Mouse (Mus musculus) olfactory bulb, adult 2 months (tissue): Measurements from ENCODE around the gene Ptpn6. TPM values are rescaled to one million over a fixed set of nuclear protein-coding genes. Genes with fewer than 3 reads are reported as not detected.

ENCODE experiments used
- H3K27ac ChIP-seq: fragments of 200-500 bp; 2 replicates; pipeline ENCODE4 v1.5.1; 2012; ENCODE audit warnings: low read depth, low read length; ENCODE audit not compliant: insufficient read depth
- H3K4me1 ChIP-seq: fragments of 200-500 bp; 2 replicates; pipeline ENCODE4 v1.6.1; 2012; ENCODE audit warnings: low read length; ENCODE audit not compliant: control insufficient read depth, insufficient read depth
- H3K4me3 ChIP-seq: fragments of 200-500 bp; 2 replicates; pipeline ENCODE4 v1.5.1; 2012; ENCODE audit warnings: mild to moderate bottlenecking, low read depth, low read length, moderate library complexity; ENCODE audit not compliant: insufficient read depth
- CTCF ChIP-seq: fragments of 200-500 bp; IDR thresholded peaks from 2 replicates; pipeline ENCODE4 v1.5.1; 2012; ENCODE audit warnings: low read depth, mild to moderate bottlenecking, low read length, moderate library complexity; ENCODE audit not compliant: insufficient read depth
- POLR2A ChIP-seq: fragments of 200-500 bp; IDR thresholded peaks from 2 replicates; pipeline ENCODE4 v1.6.1; 2012; ENCODE audit warnings: mild to moderate bottlenecking, low read depth, low read length, moderate library complexity; ENCODE audit not compliant: insufficient read depth
- WGBS: fragments of 180-500 bp; shearing (Covaris S2); methylation state at CpG from one replicate; pipeline ENCODE4 v1.1.7; 2018; 5-methylcytosine and 5-hydroxymethylcytosine counted together
- polyA plus RNA-seq: library from polyadenylated mRNA; stranded (reverse); fragments of >200 nt; gene quantifications from 2 replicates; pipeline ENCODE4 v1.2.4, GENCODE M21; 2012; ENCODE audit warnings: low replicate concordance; ENCODE audit not compliant: missing spikeins, insufficient read depth, insufficient read length

Gene Ptpn6
- polyA plus RNA-seq, 1 experiment: not detected

- H3K4me1 ChIP-seq: peaks cover 39% of the 10 kb centered on the region
- H3K27ac ChIP-seq: peak overlapping the region; percentile 87
- peak overlapping the region; percentile 81 for H3K4me3 ChIP-seq
- TF ChIP-seq POLR2A: no peak
- no peak for TF ChIP-seq CTCF
- WGBS: 40% methylated on average over 7 of the region's 7 CpGs
Observed at GRCm38 (mm10) chr6:124770013-124770412, 31.5 kb upstream of the Ptpn6 start.

- Histone ChIP-seq H3K27ac (peak within 1 kb of the TSS; percentile 91), H3K4me1 (peaks cover 39% of the 10 kb centered on the region), H3K4me3 (peak within 1 kb of the TSS; percentile 81)
- TF ChIP-seq POLR2A (peak; percentile 88; the same call in 1 of the 2 replicates), CTCF (no peak)
- whole genome bisulfite sequencing: under 1% methylated on average over 49 of the region's 54 CpGs
Observed at GRCm38 (mm10) chr6:124769101-124769765, 30.7 kb upstream of the Ptpn6 start, which contains the start of gene Eno2. Gene Eno2 (minus strand): TSS chr6:124769673.

DNA sequence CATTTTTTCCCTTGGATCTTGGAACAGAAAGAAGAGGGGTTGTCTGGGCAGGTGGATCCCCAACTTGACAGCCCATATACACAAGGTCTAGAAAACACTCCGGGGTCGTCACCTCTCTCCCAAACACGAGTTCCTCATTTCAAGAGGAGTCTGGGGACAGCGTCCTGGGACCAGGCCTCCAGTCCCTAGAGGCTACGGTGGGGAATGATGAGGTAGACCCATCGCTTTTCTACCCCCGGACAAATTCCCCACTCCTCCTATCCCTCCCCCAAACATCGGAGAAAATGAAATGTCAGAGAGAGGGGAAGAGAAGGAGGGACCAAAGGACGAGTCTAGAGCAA lies 30.2 kb upstream of the Ptpn6 start:
- peak overlapping the region; percentile 91 for H3K27ac ChIP-seq
- peaks cover 39% of the 10 kb centered on the region for H3K4me1 ChIP-seq
- TF ChIP-seq POLR2A: no peak
- no peak for TF ChIP-seq CTCF
- WGBS: 3% methylated on average over 9 of the region's 9 CpGs
- H3K4me3 ChIP-seq: peak overlapping the region; percentile 81

DNA sequence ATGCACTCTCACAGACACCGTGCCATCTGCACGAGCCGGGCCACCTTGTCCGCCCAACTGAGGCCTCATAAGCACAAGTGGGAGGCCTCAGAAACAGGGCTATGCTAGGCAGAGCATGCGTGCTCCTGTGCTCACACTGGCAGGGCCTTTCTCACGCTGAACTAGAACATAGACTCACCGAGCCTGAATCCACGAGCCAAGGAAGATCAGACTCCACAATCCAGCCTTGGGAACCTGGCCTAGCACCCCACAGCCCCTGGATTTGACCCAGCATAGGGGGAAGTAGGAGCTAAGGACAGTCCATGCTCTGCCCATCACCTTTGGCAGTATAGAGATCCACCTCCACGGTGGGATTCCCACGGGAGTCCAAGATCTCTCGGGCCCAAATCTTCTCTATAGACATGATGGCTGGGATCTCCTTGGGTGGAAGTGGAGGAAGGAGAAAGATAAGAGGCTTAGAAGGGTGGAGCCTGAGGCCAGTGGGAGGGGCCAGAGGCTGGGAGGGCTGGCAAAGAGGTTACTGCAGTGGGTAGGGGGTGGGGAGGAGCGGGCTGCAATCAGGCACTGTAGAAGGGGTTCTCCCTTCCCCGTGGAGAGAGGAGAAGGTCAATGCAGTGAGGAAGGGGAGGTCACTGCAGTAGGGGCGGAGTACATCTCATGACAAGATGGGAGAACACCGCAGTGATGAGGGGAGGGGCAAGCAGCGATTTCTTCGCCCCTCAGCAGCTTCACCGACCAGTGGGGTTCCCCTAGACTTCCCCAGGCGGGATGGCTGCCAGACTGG lies 29.6 kb upstream of the Ptpn6 start:
- TF ChIP-seq POLR2A (no peak; the same call in 1 of the 2 replicates), CTCF (no peak)
- 13% methylated on average over 19 of the region's 19 CpGs for WGBS
- Histone ChIP-seq H3K4me3 (peak overlapping the region; percentile 81), H3K4me1 (peaks cover 45% of the 10 kb centered on the region), H3K27ac (peak overlapping the region; percentile 91)

DNA sequence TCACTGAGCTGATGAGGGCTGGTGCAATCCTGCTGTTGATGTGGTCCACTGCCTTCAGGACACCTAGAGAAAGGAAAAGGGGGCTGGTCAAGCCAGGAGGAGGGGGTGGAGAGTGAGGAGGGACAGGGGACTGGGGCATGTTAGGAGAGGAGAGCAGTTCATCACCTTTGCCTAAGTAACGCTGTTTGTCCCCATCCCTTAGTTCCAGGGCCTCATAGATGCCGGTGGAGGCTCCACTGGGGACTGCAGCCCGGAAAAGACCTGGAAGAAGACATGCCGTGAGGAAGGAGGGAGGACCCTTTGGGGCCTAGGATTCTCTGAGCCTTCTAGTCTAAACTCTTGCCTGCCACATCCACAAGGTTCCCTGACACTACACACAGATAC lies 29.0 kb upstream of the Ptpn6 start:
- H3K4me3 ChIP-seq: peak overlapping the region; percentile 81
- WGBS: 20% methylated on average over 4 of the region's 4 CpGs

GRCm38 (mm10) chr6:124765951-124766350 lies 27.4 kb upstream of the Ptpn6 start:
- TF ChIP-seq CTCF: no peak
- no peak for TF ChIP-seq POLR2A
- H3K4me1 ChIP-seq: peaks cover 52% of the 10 kb centered on the region
- H3K27ac ChIP-seq: no peak overlapping the region
- H3K4me3 ChIP-seq: no peak overlapping the region
- 87% methylated on average over 7 of the region's 7 CpGs for WGBS

More for the DNA sequence above, 29.0 kb upstream of the Ptpn6 start:
- TF ChIP-seq POLR2A (no peak), CTCF (no peak)
- Histone ChIP-seq H3K4me1 (peaks cover 51% of the 10 kb centered on the region), H3K27ac (peak overlapping the region; percentile 82)

DNA sequence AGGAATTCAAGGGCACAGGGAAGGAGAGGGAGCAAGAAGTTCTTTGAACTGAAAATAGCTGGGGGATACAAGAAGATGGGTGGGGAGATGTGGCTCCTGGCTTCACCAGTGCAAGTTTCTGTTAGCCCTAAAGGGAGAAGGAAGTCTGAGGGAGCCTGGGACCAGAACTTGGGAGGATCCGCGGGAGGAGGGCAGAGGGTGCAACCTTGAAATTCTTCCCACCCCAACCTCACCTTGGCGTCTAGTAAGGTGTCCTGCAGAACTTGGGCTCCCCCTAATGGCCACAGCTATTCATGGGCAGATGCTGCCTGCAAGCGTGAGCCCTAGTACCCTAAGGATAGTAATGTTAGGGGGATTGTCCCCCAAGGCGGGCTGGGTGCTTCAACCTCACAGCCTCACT lies 20.7 kb upstream of the Ptpn6 start:
- WGBS: 2% methylated on average over 5 of the region's 5 CpGs
- H3K4me1 ChIP-seq: peaks cover 35% of the 10 kb centered on the region
- TF ChIP-seq CTCF (peak; percentile 74), POLR2A (peak; percentile 41; the same call in 1 of the 2 replicates)
- H3K27ac ChIP-seq: no peak overlapping the region
- no peak overlapping the region for H3K4me3 ChIP-seq

DNA sequence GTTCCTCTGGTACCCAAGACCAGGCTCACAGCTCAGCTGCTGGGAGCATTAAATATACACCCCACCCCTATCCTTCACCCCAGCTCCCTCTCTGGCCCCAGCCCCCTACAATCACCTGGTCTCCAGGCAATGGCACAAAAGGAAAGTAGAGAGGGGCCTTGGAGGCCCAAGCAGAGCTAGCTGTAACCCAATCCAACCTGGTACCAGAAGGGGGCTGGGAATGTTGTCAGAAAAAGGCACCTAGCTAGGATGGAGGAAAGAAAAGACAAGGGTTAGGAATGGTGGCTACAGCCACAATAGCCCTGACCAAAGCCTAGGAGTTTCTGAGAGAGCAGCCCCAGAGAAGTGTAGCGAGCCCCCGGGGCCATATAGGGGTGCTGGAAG lies 20.3 kb upstream of the Ptpn6 start:
- Histone ChIP-seq H3K4me3 (no peak overlapping the region), H3K4me1 (peaks cover 35% of the 10 kb centered on the region), H3K27ac (0 out of 2 replicates have a peak overlapping the region, but pooled peaks have one; percentile 79)
- 36% methylated on average over 2 of the region's 2 CpGs for WGBS
- TF ChIP-seq POLR2A (no peak), CTCF (no peak)

DNA sequence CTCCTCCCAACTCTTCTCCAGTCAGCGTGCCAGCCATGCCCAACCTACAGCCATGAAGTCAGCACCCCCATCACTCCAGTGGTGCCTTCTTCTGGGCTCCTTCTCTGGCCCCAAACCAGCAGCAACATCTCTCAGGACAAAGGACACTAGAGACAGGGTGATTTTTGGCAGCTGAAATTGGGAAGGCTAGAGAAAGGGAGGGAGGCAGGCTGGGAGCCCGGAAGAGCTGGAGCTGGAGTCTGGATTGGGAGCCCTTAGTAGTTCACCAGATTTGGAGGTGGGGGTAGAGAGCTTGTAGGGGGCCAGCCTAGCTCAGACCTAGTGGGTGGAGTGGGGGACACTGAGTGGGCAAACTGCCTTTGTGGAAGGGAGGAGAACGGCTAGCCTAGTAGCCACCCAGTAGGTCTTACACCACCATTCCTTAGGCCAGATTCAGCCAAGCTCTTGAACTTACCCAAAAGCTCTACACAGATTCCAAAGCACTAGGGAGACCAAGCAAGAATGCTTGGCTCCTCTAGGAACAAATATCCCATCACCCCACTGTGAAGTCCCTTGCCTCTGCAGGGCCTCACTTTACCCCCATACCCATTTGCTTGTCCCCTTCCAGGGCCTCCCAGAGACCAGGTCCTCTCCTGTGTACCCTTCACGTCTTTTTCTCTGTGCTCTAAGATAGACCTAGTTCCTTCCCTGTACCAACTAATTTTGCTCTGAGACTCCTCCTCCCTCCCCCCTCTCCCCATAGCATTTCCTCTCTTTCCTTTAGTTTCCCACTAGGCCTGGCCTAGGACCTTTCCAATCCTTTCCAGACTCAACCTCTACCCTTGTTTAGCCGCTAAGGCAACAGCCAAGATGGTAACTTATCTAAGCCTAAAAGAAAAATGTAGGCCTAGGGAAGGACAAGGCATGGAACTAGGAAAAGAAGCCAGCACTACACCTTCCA lies 19.7 kb upstream of the Ptpn6 start:
- WGBS: 12% methylated on average over 5 of the region's 5 CpGs
- Histone ChIP-seq H3K4me3 (peak overlapping the region; percentile 30), H3K4me1 (peaks cover 30% of the 10 kb centered on the region), H3K27ac (peak overlapping the region; percentile 79)
- TF ChIP-seq CTCF (no peak), POLR2A (no peak)
